Mouse (Mus musculus): ENCODE data around the gene Fbxo10.
A peak's percentile ranks its signal among the peaks of the same experiment; 100 is the strongest.
"Not testable (repeated sequence)": the region's sequence is repeated elsewhere in the genome, so short reads cannot be mapped to it uniquely, and the experiment has no call there.

The Fbxo10 gene

GRCm38 (mm10) chr4:45084021-45084894, at the start of gene Fbxo10:
Gene Fbxo10 (minus strand): TSS chr4:45084604.
- DNase-seq (ENCODE audit: low spot score in 2 of 2) = peak; percentile 92 to 94

GRCm38 (mm10) chr4:45131021-45131420, 46.6 kb upstream of the Fbxo10 start:
- no peak for DNase-seq (ENCODE audit: low spot score in 2 of 2)

GRCm38 (mm10) chr4:45121311-45121710, 36.9 kb upstream of the Fbxo10 start:
- no peak for DNase-seq (ENCODE audit: low spot score in 2 of 2)

- DNase-seq (ENCODE audit: low spot score in 2 of 2) = peak in 1 of 2 experiments; percentile 1
Observed at GRCm38 (mm10) chr4:45108456-45109110, 24.2 kb upstream of the Fbxo10 start.

- DNase-seq (ENCODE audit: low spot score in 2 of 2) = peak; percentile 91 to 93
Observed at GRCm38 (mm10) chr4:45107601-45108277, 23.3 kb upstream of the Fbxo10 start, which contains the start of gene Tomm5. Gene Tomm5 (minus strand): TSS chr4:45108114.

GRCm38 (mm10) chr4:45107066-45107465, 22.7 kb upstream of the Fbxo10 start:
- DNase-seq (ENCODE audit: low spot score in 2 of 2) = no peak

- no peak for DNase-seq (ENCODE audit: low spot score in 2 of 2)
Observed at GRCm38 (mm10) chr4:45106409-45106808, 22.0 kb upstream of the Fbxo10 start.

GRCm38 (mm10) chr4:45097198-45097872, 12.9 kb upstream of the Fbxo10 start:
- DNase-seq (ENCODE audit: low spot score in 2 of 2) = peak; percentile 10 to 44

- DNase-seq (ENCODE audit: low spot score in 2 of 2) = no peak
Observed at GRCm38 (mm10) chr4:45084895-45085290, 489 bp upstream of the Fbxo10 start.

- DNase-seq (ENCODE audit: low spot score in 2 of 2) = no peak
Observed at GRCm38 (mm10) chr4:45083487-45083886, 917 bp downstream of the Fbxo10 start.

GRCm38 (mm10) chr4:45082951-45083350, 1.5 kb downstream of the Fbxo10 start:
- DNase-seq (ENCODE audit: low spot score in 2 of 2) = no peak

- not testable (repeated sequence) for DNase-seq (ENCODE audit: low spot score in 2 of 2)
Observed at GRCm38 (mm10) chr4:45081041-45081440, 3.4 kb downstream of the Fbxo10 start.

- no peak for DNase-seq (ENCODE audit: low spot score in 2 of 2)
Observed at GRCm38 (mm10) chr4:45073544-45073943, 10.9 kb downstream of the Fbxo10 start.

- no peak for DNase-seq (ENCODE audit: low spot score in 2 of 2)
Observed at GRCm38 (mm10) chr4:45072261-45072973, 12.0 kb downstream of the Fbxo10 start.

GRCm38 (mm10) chr4:45067742-45068141, 16.7 kb downstream of the Fbxo10 start:
- no peak for DNase-seq (ENCODE audit: low spot score in 2 of 2)

GRCm38 (mm10) chr4:45066036-45066730, 18.2 kb downstream of the Fbxo10 start:
- no peak for DNase-seq (ENCODE audit: low spot score in 2 of 2)

- DNase-seq (ENCODE audit: low spot score in 2 of 2) = no peak
Observed at GRCm38 (mm10) chr4:45064577-45064976, 19.8 kb downstream of the Fbxo10 start.

GRCm38 (mm10) chr4:45063836-45064235, 20.6 kb downstream of the Fbxo10 start:
- not testable (repeated sequence) for DNase-seq (ENCODE audit: low spot score in 2 of 2)

GRCm38 (mm10) chr4:45055451-45055850, 29.0 kb downstream of the Fbxo10 start:
- peak; percentile 45 to 58 for DNase-seq (ENCODE audit: low spot score in 2 of 2)

- DNase-seq (ENCODE audit: low spot score in 2 of 2) = no peak
Observed at GRCm38 (mm10) chr4:45054862-45055261, 29.5 kb downstream of the Fbxo10 start.

Measured in heart, adult 9 months (tissue).